Mouse (Mus musculus) heart, postnatal 0 days (tissue): ENCODE measurements at regions not wholly inside any gene's neighbourhood (a gene's known extent, or its start where the extent isn't known, plus 50 kb on each side); places are given as distances from the start of the nearest gene placed in this dataset.

Experiments
- CTCF ChIP-seq: IDR thresholded peaks from 2 replicates; pipeline ENCODE4 v1.5.1; 2016; ENCODE audit warnings: antibody characterized with exemption, control low read depth, low read depth
- EP300 ChIP-seq: IDR thresholded peaks from 2 replicates; pipeline ENCODE4 v1.6.1; 2016; ENCODE audit warnings: antibody characterized with exemption, low read depth

- no peak for TF ChIP-seq EP300
- no peak for TF ChIP-seq CTCF
Measured at GRCm38 (mm10) chr9:41745979-41746647, 378.0 kb downstream of the Sorl1 start.
